In genomic region chr8:83901566-83902485, GRCm38 (mm10) we compare ENCODE assay signal across 8 mouse cellular contexts. TPM values are rescaled to one million over a fixed set of nuclear protein-coding genes. Genes with fewer than 3 reads are reported as not detected.
DNase-seq lines count a peak whose midpoint lies in the region; ATAC-seq and TF ChIP-seq lines count a peak whose summit lies in the region.

No protein-coding gene starts in this region.

- TF ChIP-seq EP300 in liver, postnatal 0 days (IDR thresholded peaks at IDR 0.05; ENCODE audit: low read depth) = no peak

- peak overlapping the region; percentile 97 for H3K4me3 ChIP-seq in kidney, embryonic 14.5 days (ENCODE audit: low read length)
- peak overlapping the region; percentile 96 for H3K4me3 ChIP-seq in forebrain, embryonic 14.5 days (ENCODE audit: low read depth, low read length)
- 0 out of 2 replicates have a peak overlapping the region, but pooled peaks have one; percentile 66 for H3K4me3 ChIP-seq in liver, postnatal 0 days (ENCODE audit: low read depth, low read length)

- peaks cover 5% of the 10 kb centered on the region; the same call in 1 of the 2 replicates for H3K36me3 ChIP-seq in kidney, embryonic 14.5 days (ENCODE audit: control insufficient read depth, insufficient read depth, low read length)
- peaks cover 5% of the 10 kb centered on the region; the same call in 1 of the 2 replicates for H3K36me3 ChIP-seq in forebrain, embryonic 14.5 days (ENCODE audit: control insufficient read depth, insufficient read depth, low read length)
- no peaks in the 10 kb centered on the region for H3K36me3 ChIP-seq in liver, postnatal 0 days (replicated peaks; ENCODE audit: insufficient read depth, low read length)

- H3K9ac ChIP-seq in kidney, embryonic 14.5 days (ENCODE audit: low read depth, low read length) = peak overlapping the region; percentile 94
- H3K9ac ChIP-seq in forebrain, embryonic 14.5 days (ENCODE audit: low read length) = peak overlapping the region; percentile 96
- H3K9ac ChIP-seq in liver, postnatal 0 days (replicated peaks) = no peak overlapping the region

- 6% methylated on average over 14 of the region's 14 CpGs for WGBS in kidney, embryonic 14.5 days
- WGBS in forebrain, embryonic 14.5 days = 9% methylated on average over 14 of the region's 14 CpGs
- WGBS in liver, postnatal 0 days (ENCODE audit: insufficient replicate concordance) = 32% methylated on average over 14 of the region's 14 CpGs

- ATAC-seq in kidney, embryonic 14.5 days (ENCODE audit: low FRiP score, low TSS enrichment) = no peak
- no peak for ATAC-seq in forebrain, embryonic 14.5 days
- no peak for ATAC-seq in liver, postnatal 0 days

- H3K4me2 ChIP-seq in kidney, embryonic 14.5 days (replicated peaks; ENCODE audit: low read depth, low read length) = peak overlapping the region; percentile 96
- H3K4me2 ChIP-seq in forebrain, embryonic 14.5 days (ENCODE audit: low read length) = peak overlapping the region; percentile 67
- peak overlapping the region; percentile 94; the same call in 1 of the 2 replicates for H3K4me2 ChIP-seq in liver, postnatal 0 days (ENCODE audit: low read depth, low read length)

- peaks cover 42% of the 10 kb centered on the region for H3K4me1 ChIP-seq in kidney, embryonic 14.5 days (ENCODE audit: control insufficient read depth, insufficient read depth, low read length)
- H3K4me1 ChIP-seq in forebrain, embryonic 14.5 days (ENCODE audit: control insufficient read depth, insufficient read depth, low read length) = peaks cover 23% of the 10 kb centered on the region
- H3K4me1 ChIP-seq in liver, postnatal 0 days (ENCODE audit: insufficient read depth) = peaks cover 13% of the 10 kb centered on the region

- no peaks in the 10 kb centered on the region for H3K9me3 ChIP-seq in kidney, embryonic 14.5 days (ENCODE audit: control insufficient read depth, low read length)
- no peaks in the 10 kb centered on the region for H3K9me3 ChIP-seq in forebrain, embryonic 14.5 days (replicated peaks; ENCODE audit: control insufficient read depth, low read length)
- no peaks in the 10 kb centered on the region for H3K9me3 ChIP-seq in liver, postnatal 0 days (ENCODE audit: low read length)

- no peak overlapping the region for H3K27ac ChIP-seq in kidney, embryonic 14.5 days (ENCODE audit: low read depth, low read length)
- peak overlapping the region; percentile 99; the same call in 1 of the 2 replicates for H3K27ac ChIP-seq in forebrain, embryonic 14.5 days (ENCODE audit: low read depth, low read length)
- H3K27ac ChIP-seq in liver, postnatal 0 days (ENCODE audit: low read depth) = no peak overlapping the region

- TF ChIP-seq CTCF in liver, postnatal 0 days (IDR thresholded peaks at IDR 0.05; ENCODE audit: low read depth) = no peak

- DNase-seq in kidney, postnatal 10 days = no peak
- peak; percentile 56 for DNase-seq in brain, adult 2 months (ENCODE audit: low read depth, low spot score)
- DNase-seq in forebrain, embryonic 14.5 days (ENCODE audit: low spot score) = peak; percentile 57
- DNase-seq in liver, postnatal 0 days = no peak
- DNase-seq in adrenal gland, adult 18-20 months (ENCODE audit: low spot score in 2 of 2) = no peak
- DNase-seq in adipocyte (ENCODE audit: low spot score) = no peak
- no peak for DNase-seq in spleen, postnatal 10 days (ENCODE audit: low spot score in 2 of 2)

- H3K27me3 ChIP-seq in kidney, embryonic 14.5 days (ENCODE audit: control insufficient read depth, insufficient read depth, low read length) = no peaks in the 10 kb centered on the region
- H3K27me3 ChIP-seq in forebrain, embryonic 14.5 days (replicated peaks; ENCODE audit: control insufficient read depth, insufficient read depth, low read length) = no peaks in the 10 kb centered on the region
- H3K27me3 ChIP-seq in liver, postnatal 0 days (ENCODE audit: insufficient read depth, low read length) = peaks cover 35% of the 10 kb centered on the region

RNA-seq across cellular contexts. Expression of gene Adgrl1, which starts 1.9 kb away (rescaled TPM):
- polyA plus RNA-seq in kidney, embryonic 14.5 days (2014; fragmentation: Nextera tagmentation; extraction: Ambion mirVana) = 24.4 and 27.5 TPM in 2 replicates
- 44.4 and 50.9 TPM in 2 replicates for polyA plus RNA-seq in forebrain, embryonic 14.5 days (2014; fragmentation: Nextera tagmentation; extraction: Ambion mirVana)
- polyA plus RNA-seq in liver, postnatal 0 days (2015; fragmentation: Nextera tagmentation; extraction: Ambion mirVana) = 0.96 and 1.5 TPM in 2 replicates
- total RNA-seq in adrenal gland, adult 18-20 months (2021) = 10 to 100 TPM; 39.6 to 76.0 TPM

RNA-seq across cellular contexts. Expression of gene Gm10644, which starts 53.2 kb away (rescaled TPM):
- polyA plus RNA-seq in kidney, embryonic 14.5 days (2014; fragmentation: Nextera tagmentation; extraction: Ambion mirVana) = 0.37 and 0.61 TPM in 2 replicates
- 0.61 and 0.93 TPM in 2 replicates for polyA plus RNA-seq in forebrain, embryonic 14.5 days (2014; fragmentation: Nextera tagmentation; extraction: Ambion mirVana)
- polyA plus RNA-seq in liver, postnatal 0 days (2015; fragmentation: Nextera tagmentation; extraction: Ambion mirVana) = 0.14 and 0.29 TPM in 2 replicates
- total RNA-seq in adrenal gland, adult 18-20 months (2021) = 1 to 10 TPM; 1.2 to 1.7 TPM

RNA-seq across cellular contexts. Expression of gene Asf1b, which starts 53.5 kb away (rescaled TPM):
- 68.2 and 71.4 TPM in 2 replicates for polyA plus RNA-seq in kidney, embryonic 14.5 days (2014; fragmentation: Nextera tagmentation; extraction: Ambion mirVana)
- 23.8 and 31.6 TPM in 2 replicates for polyA plus RNA-seq in forebrain, embryonic 14.5 days (2014; fragmentation: Nextera tagmentation; extraction: Ambion mirVana)
- 50.6 and 55.4 TPM in 2 replicates for polyA plus RNA-seq in liver, postnatal 0 days (2015; fragmentation: Nextera tagmentation; extraction: Ambion mirVana)
- total RNA-seq in adrenal gland, adult 18-20 months (2021) = 1 to 10 TPM; 1.7 to 2.8 TPM

Comparison
In these comparisons a context has a peak if more than half of its experiments do, and no peak if none do; other contexts are left out.
1. DNase-seq: peak in brain, adult 2 months (single experiment) and forebrain, embryonic 14.5 days (single experiment); none in kidney, postnatal 10 days (single experiment), liver, postnatal 0 days (single experiment), adrenal gland, adult 18-20 months (0 of 2), adipocyte (single experiment) and spleen, postnatal 10 days (0 of 2).
2. RNA of gene Adgrl1, which starts 1.9 kb away (polyA plus RNA-seq): 44.4 to 50.9 TPM in forebrain, embryonic 14.5 days and 24.4 to 27.5 TPM in kidney, embryonic 14.5 days; 0.96 to 1.5 TPM in liver, postnatal 0 days; every median in the first group is over 10 times any median in the second.
3. Peak in every context shown above with its lines, with median percentiles within 50 percentile points of each other: H3K4me2 ChIP-seq and H3K4me3 ChIP-seq.